Mouse (Mus musculus) adipocyte (in vitro differentiated cells): ENCODE data around the gene Phospho1.
A peak's percentile ranks its signal among the peaks of the same experiment; 100 is the strongest.

Source experiments
- DNase-seq: peaks from one replicate; pipeline ENCODE4 v3.0.0-alpha.2; 2016; ENCODE audit warnings: low spot score

The Phospho1 gene

GRCm38 (mm10) chr11:95834143-95834667, 9.9 kb downstream of the Phospho1 start:
- no peak for DNase-seq

- DNase-seq: no peak
Observed at GRCm38 (mm10) chr11:95834742-95835710, 10.7 kb downstream of the Phospho1 start.

DNA sequence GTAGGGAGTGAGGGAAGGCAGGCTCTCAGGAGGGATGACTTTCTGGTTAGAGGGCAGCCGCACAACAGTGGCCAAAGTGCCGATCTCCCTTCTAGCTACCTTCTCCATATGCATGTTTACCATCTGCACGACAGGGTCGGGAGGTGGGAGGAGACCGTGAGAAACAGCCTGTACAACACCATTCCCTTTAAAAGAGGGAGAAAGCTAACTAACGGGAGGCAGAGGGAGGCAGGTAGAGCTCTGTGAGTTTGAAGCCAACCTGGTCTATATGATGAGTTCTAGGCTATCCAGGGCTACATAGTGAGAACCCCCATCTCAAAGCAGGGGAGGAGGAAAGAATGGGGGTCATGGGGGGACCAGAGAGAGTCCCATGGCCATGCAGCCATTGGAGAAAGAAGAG, 11.5 kb downstream of the Phospho1 start:
- DNase-seq: no peak

DNA sequence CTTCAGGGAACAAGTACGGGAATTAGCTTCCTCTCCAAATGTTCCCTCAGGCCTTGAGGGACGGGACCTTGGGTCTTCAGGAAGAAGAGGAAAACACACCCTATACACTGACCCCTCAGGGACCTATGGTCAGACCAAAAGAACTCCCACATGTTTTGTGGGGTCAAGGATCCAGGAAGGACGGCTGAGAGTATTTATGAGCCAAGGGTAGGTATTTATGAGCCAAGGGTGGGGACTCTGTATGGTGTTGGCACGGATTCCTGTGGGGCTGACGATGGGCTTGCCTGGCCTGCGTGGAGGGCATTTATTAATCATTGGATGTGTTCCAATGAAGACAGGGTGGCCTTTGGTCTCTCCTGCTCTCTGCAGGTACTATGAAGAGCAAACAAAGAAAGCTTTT, 12.1 kb downstream of the Phospho1 start:
- DNase-seq: no peak

DNA sequence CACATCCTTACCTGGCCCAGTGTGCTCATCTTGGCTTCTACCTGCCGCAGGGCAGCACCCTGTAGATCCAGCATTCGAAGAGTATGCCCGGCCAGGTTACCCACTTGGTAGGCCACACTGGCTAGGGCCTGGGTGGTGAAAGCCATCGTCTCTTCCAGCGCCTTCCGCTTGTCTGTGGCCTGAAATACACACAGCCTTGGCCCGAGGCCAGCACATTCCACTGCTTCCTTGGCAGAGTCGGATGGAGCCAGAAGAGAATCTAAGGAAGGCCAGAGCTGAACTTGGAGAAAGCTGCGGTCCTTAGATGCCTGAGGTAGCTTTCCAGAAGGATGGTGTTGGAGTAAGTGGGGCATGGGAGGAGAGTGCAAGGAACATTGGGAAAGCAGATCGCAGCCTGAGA, 12.8 kb downstream of the Phospho1 start, which contains the start of gene Gngt2:
TSS of gene Gngt2 (plus strand) at position 158 of the 400 bp plus-strand sequence.
- peak; percentile 87 for DNase-seq

DNA sequence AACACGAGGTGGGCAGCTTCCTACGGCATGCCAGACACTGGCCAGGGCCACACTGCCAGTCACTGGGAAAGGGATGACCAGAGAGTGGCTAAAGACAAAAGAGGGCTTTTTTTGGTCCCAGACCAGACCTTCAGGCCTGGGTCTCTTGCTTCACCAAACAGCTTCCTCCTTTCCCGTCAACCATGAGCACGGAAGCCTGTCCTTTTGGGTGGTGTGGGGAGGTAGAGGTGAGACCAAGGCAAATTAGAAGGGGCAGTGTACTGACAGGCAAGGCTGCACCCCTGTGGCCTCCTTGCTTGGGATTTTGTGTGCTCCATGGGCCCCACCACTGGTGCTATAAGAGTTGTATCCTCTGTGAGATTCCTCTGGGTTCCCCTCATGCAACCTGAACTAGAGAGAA, 14.3 kb downstream of the Phospho1 start:
- no peak for DNase-seq

GRCm38 (mm10) chr11:95838999-95839868, 14.9 kb downstream of the Phospho1 start:
- no peak for DNase-seq

DNA sequence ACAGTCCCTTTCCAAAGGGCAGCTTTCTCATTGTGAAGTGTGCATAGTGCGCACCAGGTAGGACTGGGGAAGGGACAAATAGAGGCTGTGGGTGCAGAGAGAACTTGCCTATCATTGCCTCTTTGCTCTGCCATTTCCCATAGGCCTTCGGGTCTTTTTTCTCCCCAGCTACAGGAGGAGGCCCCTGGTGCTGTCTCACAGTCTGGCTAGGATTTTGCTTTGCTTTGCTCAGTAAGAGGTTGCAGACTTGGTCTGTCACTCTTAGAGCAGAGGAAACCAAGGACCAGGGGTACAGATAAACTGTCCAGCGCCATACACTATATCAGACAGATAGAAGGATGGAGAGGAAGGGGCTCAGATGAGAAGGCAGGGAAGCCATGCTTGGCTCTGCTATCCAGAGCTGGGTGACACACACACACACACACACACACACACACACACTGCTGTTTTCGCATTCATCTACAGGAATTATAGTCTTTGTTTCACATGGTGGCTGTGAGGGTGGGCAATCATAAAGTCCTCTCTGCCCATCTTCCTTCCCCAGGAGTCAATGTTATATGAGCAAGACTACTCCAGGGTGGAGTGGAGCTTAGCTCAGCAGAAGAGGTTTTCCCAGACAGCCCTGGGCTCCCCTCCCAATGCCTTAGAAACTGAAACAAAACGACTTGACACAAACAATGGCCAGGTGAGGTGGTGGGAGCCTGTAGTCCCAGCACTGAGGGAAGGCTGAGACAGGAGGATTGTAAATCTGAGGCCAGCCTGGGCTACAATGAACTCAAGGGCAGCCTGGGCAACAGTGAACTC, 16.6 kb downstream of the Phospho1 start:
- no peak for DNase-seq

DNA sequence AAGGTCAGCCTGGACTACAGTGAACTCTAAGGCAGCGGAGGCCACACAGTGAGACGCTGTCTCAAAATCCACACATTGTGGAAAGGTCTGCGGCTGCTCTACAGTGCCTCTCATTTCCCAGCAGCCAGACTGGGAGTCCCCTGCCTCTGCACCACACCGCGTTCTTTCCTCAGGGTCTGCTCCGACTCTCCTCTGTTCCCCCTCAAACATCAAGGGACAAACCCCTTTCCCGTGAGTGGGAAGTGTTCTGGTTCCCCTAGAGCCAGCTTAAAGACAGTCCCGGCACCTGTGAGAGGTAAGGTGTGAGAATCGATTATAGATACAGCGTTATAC, 17.2 kb downstream of the Phospho1 start:
- no peak for DNase-seq

GRCm38 (mm10) chr11:95842074-95842681, 17.9 kb downstream of the Phospho1 start, which contains the start of gene Abi3:
Abi3 (minus strand) TSS chr11:95842476.
- no peak for DNase-seq

DNA sequence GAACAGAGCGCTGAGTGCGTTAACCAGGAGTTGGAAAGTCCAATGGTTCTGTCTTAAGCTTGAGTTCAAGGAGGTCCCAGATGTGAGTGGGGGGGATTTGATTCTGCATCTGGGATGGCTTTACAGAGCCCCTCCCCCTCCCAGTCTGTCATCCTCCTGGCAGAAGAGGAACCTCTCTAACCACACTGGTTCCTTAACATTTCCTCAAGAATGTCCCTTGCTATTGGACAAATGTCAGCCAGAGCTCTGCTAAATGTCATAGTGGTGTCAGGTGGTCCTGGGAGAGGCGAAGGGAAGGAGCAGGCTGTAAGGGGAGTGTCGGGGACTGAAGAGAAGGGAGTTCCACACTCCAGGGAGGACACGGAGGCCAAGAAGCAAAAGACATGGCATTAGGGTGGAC, 18.7 kb downstream of the Phospho1 start:
- no peak for DNase-seq

DNA sequence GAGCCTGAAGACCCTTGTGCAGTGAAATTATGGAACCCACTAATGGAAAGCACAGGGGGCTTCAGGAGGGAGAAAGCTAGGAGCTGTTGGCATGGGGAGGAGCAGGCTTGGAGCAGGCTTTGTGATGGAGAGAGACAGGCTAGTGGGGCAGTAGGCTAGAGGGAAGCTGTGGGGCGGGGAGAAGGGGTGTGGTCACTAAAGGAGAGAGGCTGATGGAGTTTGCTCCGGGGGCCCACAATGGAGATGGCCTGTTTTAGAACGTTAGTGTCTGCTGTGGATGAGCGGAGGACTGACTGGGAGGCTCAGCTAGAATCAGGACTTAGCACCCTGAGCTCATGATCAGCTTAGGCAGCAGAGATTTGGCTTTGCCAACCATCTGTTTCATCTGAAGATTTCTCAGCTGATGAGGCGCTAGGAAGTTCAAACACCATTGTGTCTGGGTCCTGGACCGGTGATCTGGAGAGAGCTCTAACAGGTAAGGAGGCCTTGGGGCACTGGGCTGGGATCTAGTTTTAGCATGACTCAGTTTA, 19.2 kb downstream of the Phospho1 start:
- no peak for DNase-seq

GRCm38 (mm10) chr11:95844935-95845334, 20.6 kb downstream of the Phospho1 start:
- no peak for DNase-seq

GRCm38 (mm10) chr11:95850898-95851297, 26.6 kb downstream of the Phospho1 start:
- peak; percentile 67 for DNase-seq

DNA sequence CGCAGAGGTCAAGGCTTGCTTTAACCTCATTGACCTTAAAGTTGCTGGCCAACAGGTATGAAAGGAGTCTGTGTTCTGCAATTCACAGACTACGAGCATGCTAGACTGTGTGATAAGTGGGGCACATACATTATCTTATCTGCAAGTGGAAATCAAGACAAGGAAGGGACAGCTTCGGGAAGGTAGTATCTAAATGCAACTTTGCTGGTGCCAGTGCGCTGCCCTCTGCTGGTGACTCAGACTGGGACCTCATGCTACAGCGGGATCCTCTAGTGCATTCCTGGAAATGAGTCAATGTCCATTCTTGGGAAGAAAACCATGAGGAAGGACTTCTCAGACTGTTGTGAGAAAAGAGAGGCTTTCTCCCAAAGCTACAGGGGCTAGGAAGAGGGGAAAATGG, 29.4 kb downstream of the Phospho1 start:
- DNase-seq: peak; percentile 78

- no peak for DNase-seq
Observed at GRCm38 (mm10) chr11:95857306-95857705, 33.0 kb downstream of the Phospho1 start.

- DNase-seq: no peak
Observed at GRCm38 (mm10) chr11:95857716-95858527, 33.6 kb downstream of the Phospho1 start.

DNA sequence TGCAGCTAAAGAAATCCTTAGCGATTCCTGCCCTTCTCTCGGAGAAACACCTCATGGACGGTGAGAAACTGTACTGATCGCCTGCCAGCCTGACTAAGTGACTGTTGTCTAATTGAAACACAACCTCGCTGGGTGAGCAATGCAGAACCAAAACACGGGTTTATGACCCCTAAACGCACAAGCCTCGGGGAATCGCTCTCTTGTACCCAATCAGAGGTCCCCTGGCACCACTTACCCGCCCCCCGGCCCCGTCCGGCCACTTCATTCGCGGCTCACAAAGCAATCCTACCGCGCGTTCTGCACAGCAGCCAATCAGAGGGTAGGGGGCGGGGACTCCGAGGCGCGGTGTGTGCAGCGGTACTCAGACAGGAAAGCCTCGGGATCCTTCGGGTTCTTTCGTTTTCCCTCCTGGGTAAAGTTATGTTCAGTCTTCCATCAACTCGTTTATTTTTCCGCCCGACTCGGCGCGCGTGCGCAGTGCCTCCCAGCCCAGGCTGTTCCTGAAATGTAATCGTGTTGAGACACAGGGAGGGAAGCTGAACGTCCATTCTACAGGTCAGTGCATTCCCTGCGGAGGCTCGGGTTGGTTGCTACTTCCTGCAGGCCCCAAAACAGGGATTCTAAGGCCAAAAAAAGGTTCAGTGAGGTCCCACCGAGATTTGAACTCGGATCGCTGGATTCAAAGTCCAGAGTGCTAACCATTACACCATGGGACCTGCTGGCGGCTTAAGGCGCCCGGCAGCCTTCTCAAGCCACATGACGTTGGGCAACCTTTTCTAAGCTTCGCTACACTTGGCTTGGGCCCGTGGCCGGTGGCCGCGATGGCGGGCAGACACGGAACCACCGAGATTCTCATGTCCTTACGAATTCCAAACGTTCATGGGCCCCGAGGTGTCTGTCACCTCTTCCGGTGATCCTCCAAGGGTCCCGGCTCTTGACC, 34.5 kb downstream of the Phospho1 start:
- DNase-seq: peak; percentile 98

DNA sequence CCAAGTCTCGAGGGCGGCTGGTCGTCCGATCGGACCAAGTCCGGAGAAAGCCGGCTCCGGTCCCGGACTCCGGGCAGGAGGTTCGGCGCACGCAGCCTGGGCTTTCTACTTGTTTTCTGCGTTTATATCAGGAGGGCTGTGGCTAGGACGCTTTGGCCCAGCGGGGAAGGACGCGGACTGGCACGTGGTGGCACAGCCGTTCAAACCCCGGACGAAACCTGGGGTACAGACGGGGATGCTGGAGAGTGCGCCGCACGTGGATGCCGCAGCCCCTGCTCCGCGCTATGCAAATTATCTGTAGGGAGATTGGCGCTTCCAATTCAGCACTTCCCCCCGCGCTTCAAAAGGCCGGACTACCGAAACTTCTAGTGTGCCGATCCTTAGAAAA, 35.2 kb downstream of the Phospho1 start:
- no peak for DNase-seq
